Mouse (Mus musculus): ENCODE measurements around the gene Apba1. TPM values are rescaled to one million over a fixed set of nuclear protein-coding genes. Genes with fewer than 3 reads are reported as not detected.

Apba1 gene
- polyA plus RNA-seq, 1 experiment = 1.9 TPM

DNA sequence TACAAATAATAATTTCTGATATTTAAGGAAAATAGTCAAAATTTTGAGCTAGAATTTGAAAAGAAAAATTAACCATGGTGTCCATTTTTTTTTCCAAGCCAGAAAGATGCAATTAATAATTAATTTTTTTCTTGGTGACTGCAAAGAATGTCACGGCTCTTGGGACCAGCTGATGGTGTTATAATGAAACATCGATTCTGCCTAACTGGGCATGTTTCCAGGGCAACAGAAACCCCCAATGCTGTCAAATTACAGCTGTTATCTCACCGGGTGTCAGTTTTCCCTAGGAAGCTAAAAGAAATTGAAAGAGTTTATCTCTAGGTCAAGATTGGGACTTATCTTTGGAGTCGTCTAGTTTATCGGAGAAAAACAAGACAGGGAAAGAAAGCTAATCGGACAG, 225.5 kb downstream of the Apba1 start:
- no peaks in the 10 kb centered on the region; the same call in 1 of the 2 replicates for H3K27me3 ChIP-seq (replicated peaks; ENCODE audit: control insufficient read depth, insufficient read depth, low read length)
- H3K4me3 ChIP-seq (ENCODE audit: insufficient read depth, low read depth, low read length) = no peak overlapping the region
- no peak overlapping the region for H3K27ac ChIP-seq (ENCODE audit: insufficient read depth, low read depth, low read length)
- TF ChIP-seq CTCF (conservative IDR thresholded peaks at IDR 0.05; ENCODE audit: insufficient read depth, insufficient read length, low read depth, low read length) (no peak), POLR2A (IDR thresholded peaks at IDR 0.05; ENCODE audit: low read depth, low read length) (no peak)
- H3K36me3 ChIP-seq (ENCODE audit: control insufficient read depth, insufficient read depth, low read length) = no peaks in the 10 kb centered on the region
- H3K4me1 ChIP-seq (ENCODE audit: control insufficient read depth, insufficient read depth, low read length) = no peaks in the 10 kb centered on the region
- DNase-seq = no peak
- 65% methylated on average over 6 of the region's 6 CpGs for WGBS

DNA sequence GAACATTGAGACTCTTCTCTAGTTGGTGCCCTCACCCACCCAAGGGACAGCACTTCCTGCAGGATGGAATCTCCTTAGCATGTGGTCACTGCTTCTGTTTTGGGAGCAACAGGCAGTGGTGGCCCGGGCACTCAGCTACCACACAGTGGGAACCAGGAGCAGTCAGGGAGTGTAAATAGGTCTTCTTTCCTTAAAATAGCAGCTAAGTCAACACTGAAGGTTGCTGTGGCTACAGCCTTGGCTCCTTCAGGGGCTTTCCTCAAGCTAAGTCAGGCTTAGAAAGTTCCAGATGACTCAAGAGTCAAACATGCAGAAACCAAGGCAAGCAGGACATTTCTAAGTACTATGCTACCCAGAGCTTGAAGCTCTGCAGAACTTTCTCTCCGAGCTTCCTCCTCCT, 228.6 kb downstream of the Apba1 start:
- Histone ChIP-seq H3K36me3 (ENCODE audit: control insufficient read depth, insufficient read depth, low read length) (no peaks in the 10 kb centered on the region), H3K27ac (ENCODE audit: insufficient read depth, low read depth, low read length) (no peak overlapping the region), H3K27me3 (replicated peaks; ENCODE audit: control insufficient read depth, insufficient read depth, low read length) (no peaks in the 10 kb centered on the region; the same call in 1 of the 2 replicates), H3K4me3 (ENCODE audit: insufficient read depth, low read depth, low read length) (no peak overlapping the region), H3K4me1 (ENCODE audit: control insufficient read depth, insufficient read depth, low read length) (no peaks in the 10 kb centered on the region)
- DNase-seq = no peak
- WGBS = 53% methylated on average over 2 of the region's 2 CpGs
- TF ChIP-seq CTCF (conservative IDR thresholded peaks at IDR 0.05; ENCODE audit: insufficient read depth, insufficient read length, low read depth, low read length) (no peak), POLR2A (IDR thresholded peaks at IDR 0.05; ENCODE audit: low read depth, low read length) (no peak)

DNA sequence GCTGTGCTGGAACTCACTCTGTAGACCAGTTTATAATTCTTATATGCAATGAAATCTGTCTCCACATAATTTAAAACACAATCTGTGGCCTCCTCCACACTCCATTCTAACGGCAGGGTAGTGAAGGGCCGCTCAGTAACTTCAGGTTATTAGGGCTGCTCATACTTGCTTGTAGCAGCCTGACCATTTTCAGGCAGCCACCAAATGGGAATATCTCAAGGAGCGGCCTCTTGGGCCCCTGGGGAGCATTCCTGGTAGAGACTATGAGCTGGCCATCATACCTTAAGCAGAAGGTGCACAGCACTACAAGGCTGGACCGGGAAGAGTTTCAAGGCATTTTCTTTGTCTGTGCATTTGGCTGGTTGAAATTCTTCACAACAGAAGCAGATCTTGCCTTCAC, 229.5 kb downstream of the Apba1 start:
- DNase-seq = no peak
- WGBS = 83% methylated on average over 4 of the region's 4 CpGs
- Histone ChIP-seq H3K27ac (ENCODE audit: insufficient read depth, low read depth, low read length) (no peak overlapping the region), H3K27me3 (replicated peaks; ENCODE audit: control insufficient read depth, insufficient read depth, low read length) (no peaks in the 10 kb centered on the region; the same call in 1 of the 2 replicates), H3K4me1 (ENCODE audit: control insufficient read depth, insufficient read depth, low read length) (no peaks in the 10 kb centered on the region), H3K4me3 (ENCODE audit: insufficient read depth, low read depth, low read length) (no peak overlapping the region), H3K36me3 (ENCODE audit: control insufficient read depth, insufficient read depth, low read length) (no peaks in the 10 kb centered on the region)
- TF ChIP-seq POLR2A (IDR thresholded peaks at IDR 0.05; ENCODE audit: low read depth, low read length) = no peak
- TF ChIP-seq CTCF (conservative IDR thresholded peaks at IDR 0.05; ENCODE audit: insufficient read depth, insufficient read length, low read depth, low read length) = no peak

DNA sequence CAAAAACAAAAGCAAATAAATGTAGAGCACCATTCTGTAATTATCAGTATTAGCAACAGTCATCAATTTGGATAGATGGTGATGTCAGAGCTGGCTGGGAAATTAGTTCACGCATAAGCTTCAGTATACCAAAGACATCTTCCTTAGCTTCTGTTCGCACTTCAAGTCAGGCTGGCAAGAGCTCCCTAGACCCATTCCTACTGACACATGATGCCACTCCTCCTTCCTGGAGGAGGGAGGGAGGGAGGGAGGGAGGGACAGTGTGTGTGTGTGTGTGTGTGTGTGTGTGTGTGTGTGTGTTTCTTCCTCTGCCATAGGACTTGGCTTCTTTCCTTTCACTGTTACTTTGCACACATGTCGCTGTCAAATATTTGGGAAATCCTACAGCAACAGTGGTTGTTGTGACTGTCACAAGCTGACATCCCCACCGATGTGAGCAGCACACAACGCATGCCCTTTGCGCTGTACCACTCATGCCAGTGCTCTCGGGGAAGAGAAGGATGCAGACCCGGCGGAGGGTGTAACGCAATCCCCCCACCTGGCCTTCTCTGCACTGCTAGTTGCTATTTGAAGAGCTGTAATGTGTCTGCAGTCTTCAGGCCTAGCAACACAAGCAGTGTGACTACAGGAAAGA, 237.2 kb downstream of the Apba1 start:
- Histone ChIP-seq H3K4me3 (ENCODE audit: insufficient read depth, low read depth, low read length) (no peak overlapping the region), H3K36me3 (ENCODE audit: control insufficient read depth, insufficient read depth, low read length) (no peaks in the 10 kb centered on the region), H3K27ac (ENCODE audit: insufficient read depth, low read depth, low read length) (no peak overlapping the region), H3K4me1 (ENCODE audit: control insufficient read depth, insufficient read depth, low read length) (no peaks in the 10 kb centered on the region), H3K27me3 (replicated peaks; ENCODE audit: control insufficient read depth, insufficient read depth, low read length) (no peaks in the 10 kb centered on the region)
- TF ChIP-seq CTCF (conservative IDR thresholded peaks at IDR 0.05; ENCODE audit: insufficient read depth, insufficient read length, low read depth, low read length) = no peak
- no peak for TF ChIP-seq POLR2A (IDR thresholded peaks at IDR 0.05; ENCODE audit: low read depth, low read length)
- WGBS = 63% methylated on average over 10 of the region's 10 CpGs
- DNase-seq = no peak

Other genes with a start within 250 kb of the Apba1 start
- not detected in 2 replicates for gene 1700028P14Rik, start 106.1 kb upstream of the Apba1 start, polyA plus RNA-seq (2012; rRNA removed)
- 4.4 and 5.6 TPM in 2 replicates for gene Ptar1, start 71.5 kb upstream of the Apba1 start, polyA plus RNA-seq (2012; rRNA removed)

All from kidney, adult 2 months (tissue).